Mouse (Mus musculus) hindbrain, embryonic 15.5 days (tissue): ENCODE results near the gene Snai1. TPM values are rescaled to one million over a fixed set of nuclear protein-coding genes. Genes with fewer than 3 reads are reported as not detected.

Source experiments
- ATAC-seq: fragments of 200-750 bp; cut with Nextera tagmentation; 2 replicates; pipeline ENCODE4 v1.8.0; 2017; ENCODE audit warnings: low read depth, moderate number of reproducible peaks, moderate TSS enrichment; ENCODE audit not compliant: low FRiP score
- H3K27ac ChIP-seq: fragments of 300-500 bp; sonication (generic); replicated peaks from 2 replicates; pipeline ENCODE4 v1.5.1; 2015; ENCODE audit warnings: mild to moderate bottlenecking, inconsistent platforms
- H3K27me3 ChIP-seq: fragments of 300-500 bp; sonication (generic); 2 replicates; pipeline ENCODE4 v1.6.1; 2015; ENCODE audit warnings: control low read depth, inconsistent platforms
- H3K36me3 ChIP-seq: fragments of 300-500 bp; sonication (generic); 2 replicates; pipeline ENCODE4 v1.6.1; 2015; ENCODE audit warnings: control low read depth, inconsistent platforms
- H3K4me1 ChIP-seq: fragments of 300-500 bp; sonication (generic); replicated peaks from 2 replicates; pipeline ENCODE4 v1.6.1; 2015; ENCODE audit warnings: control low read depth, inconsistent platforms
- H3K4me2 ChIP-seq: fragments of 300-500 bp; sonication (generic); 2 replicates; pipeline ENCODE4 v1.6.1; 2015; ENCODE audit warnings: moderate library complexity, mild to moderate bottlenecking, inconsistent platforms
- H3K4me3 ChIP-seq: fragments of 300-500 bp; sonication (generic); 2 replicates; pipeline ENCODE4 v1.5.1; 2015; ENCODE audit warnings: mild to moderate bottlenecking, inconsistent platforms
- H3K9ac ChIP-seq: fragments of 300-500 bp; sonication (generic); 2 replicates; pipeline ENCODE4 v1.6.1; 2015; ENCODE audit warnings: inconsistent platforms
- H3K9me3 ChIP-seq: fragments of 300-500 bp; sonication (generic); 2 replicates; pipeline ENCODE4 v1.6.1; 2016; ENCODE audit warnings: control low read depth, inconsistent platforms
- WGBS: fragments of 180-500 bp; shearing (Covaris S2); methylation state at CpG from one replicate; pipeline ENCODE4 v1.1.7; 2015; 5-methylcytosine and 5-hydroxymethylcytosine counted together
- polyA plus RNA-seq: library from polyadenylated mRNA; unstranded; fragments of >200 nt; fragmentation: Nextera tagmentation; extraction: Ambion mirVana; gene quantifications from 2 replicates; pipeline ENCODE4 v1.2.1, GENCODE M21; 2015

Snai1 gene
- polyA plus RNA-seq = 5.9 and 6.6 TPM in 2 replicates

DNA sequence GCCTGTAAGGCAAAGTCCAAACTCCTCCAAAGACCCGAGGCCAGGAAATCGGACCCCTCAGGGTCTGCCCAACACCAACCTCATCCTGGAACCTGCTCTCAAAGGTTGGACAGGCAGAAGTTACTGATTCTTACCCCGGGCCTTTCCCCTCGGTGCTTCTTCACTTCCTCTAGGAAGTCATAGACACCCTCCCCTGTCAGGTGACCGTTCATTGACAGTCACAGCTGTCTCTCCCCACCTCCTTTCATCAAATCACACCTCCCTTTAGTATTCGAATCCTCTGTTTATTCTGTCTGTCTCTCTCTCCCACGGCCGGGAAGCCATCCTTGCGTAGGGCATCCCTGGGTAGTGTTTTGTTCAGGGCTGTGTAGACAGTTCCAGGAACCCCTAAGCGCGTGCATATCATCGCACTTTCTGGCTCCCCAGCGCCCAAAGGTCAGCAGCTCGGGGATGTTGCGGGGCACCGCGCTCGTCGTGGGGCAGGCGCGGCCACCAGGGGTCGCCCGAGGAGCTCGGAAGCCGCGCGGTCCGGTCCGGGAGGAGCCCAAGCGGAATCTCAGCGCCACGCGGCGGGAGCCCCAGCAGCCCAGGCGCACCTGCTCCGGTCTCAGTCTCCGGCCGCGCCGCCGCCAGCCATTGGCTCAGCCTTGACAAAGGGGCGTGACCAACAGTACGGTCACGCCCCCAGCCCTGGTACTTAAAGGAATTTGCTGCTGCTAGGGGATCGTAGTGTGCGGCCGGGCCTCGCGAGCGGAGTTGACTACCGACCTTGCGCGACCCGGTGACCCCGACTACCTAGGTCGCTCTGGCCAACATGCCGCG is at the start of gene Snai1:
Snai1 (plus strand) TSS at position 720 of the 822 bp plus-strand sequence.
- H3K9ac ChIP-seq = 0 out of 2 replicates have a peak within 1 kb of the TSS, but pooled peaks have one; percentile 8
- no peaks in the 10 kb centered on the region for H3K9me3 ChIP-seq
- peaks cover 47% of the 10 kb centered on the region for H3K27me3 ChIP-seq
- H3K4me3 ChIP-seq = peak within 1 kb of the TSS; percentile 41
- peak within 1 kb of the TSS; percentile 77 for H3K4me2 ChIP-seq
- ATAC-seq = peak; percentile 93
- H3K36me3 ChIP-seq = no peaks in the 10 kb centered on the region
- H3K27ac ChIP-seq = no peak within 1 kb of the TSS
- H3K4me1 ChIP-seq = peaks cover 21% of the 10 kb centered on the region
- 1% methylated on average over 58 of the region's 58 CpGs for WGBS

DNA sequence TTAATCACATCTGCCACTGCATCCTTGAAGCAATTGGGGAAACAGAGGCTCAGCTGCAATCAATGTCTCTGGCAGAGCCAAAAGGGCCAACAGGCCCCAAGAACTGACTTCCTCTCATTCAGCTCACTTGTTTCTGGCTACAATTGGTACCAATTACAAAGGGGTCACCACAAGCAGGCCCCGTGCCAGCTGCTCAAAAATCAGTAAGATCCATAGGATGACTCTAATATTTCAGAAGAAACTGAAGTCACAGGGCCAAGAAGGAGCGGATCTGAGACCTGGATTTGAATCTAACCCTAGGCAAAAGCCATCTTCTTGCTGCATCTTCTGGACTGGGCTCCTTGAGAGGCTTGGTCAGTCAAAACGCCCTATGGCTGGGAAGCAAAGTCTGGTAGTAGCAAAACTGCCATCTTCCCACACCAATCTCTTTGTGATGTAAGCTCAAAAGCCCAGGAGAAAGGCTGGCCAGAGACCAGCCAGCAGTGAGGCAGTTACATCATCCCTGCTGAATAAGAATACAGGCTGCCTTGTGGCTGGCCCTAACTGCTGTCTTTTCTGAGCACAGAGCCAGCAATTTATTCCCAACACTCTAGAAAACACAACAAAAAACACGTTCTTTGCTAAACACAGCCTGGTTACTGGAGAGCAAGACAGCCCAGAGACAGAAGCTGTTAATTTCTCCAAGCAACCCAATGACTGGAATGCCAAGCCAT is 47.0 kb upstream of the Snai1 start:
- no peaks in the 10 kb centered on the region for H3K36me3 ChIP-seq
- H3K9me3 ChIP-seq = no peaks in the 10 kb centered on the region
- peak overlapping the region; percentile 95 for H3K4me2 ChIP-seq
- WGBS = 79% methylated on average over 4 of the region's 4 CpGs
- H3K27me3 ChIP-seq = no peaks in the 10 kb centered on the region
- H3K4me1 ChIP-seq = peaks cover 48% of the 10 kb centered on the region
- H3K4me3 ChIP-seq = peak overlapping the region; percentile 100
- H3K9ac ChIP-seq = peak overlapping the region; percentile 99
- peak overlapping the region; percentile 99 for H3K27ac ChIP-seq
- ATAC-seq = peak; percentile 9; the same call in 1 of the 2 replicates

- peak; percentile 17 for ATAC-seq
- 5% methylated on average over 45 of the region's 52 CpGs for WGBS
- H3K4me3 ChIP-seq = peak within 1 kb of the TSS; percentile 100
- peak within 1 kb of the TSS; percentile 99 for H3K9ac ChIP-seq
- peak within 1 kb of the TSS; percentile 95 for H3K4me2 ChIP-seq
- no peaks in the 10 kb centered on the region for H3K36me3 ChIP-seq
- no peaks in the 10 kb centered on the region for H3K27me3 ChIP-seq
- H3K9me3 ChIP-seq = no peaks in the 10 kb centered on the region
- peaks cover 38% of the 10 kb centered on the region for H3K4me1 ChIP-seq
- H3K27ac ChIP-seq = peak within 1 kb of the TSS; percentile 99
Measured at GRCm38 (mm10) chr2:167491757-167492708, 46.0 kb upstream of the Snai1 start, which contains the start of gene Rnf114. Rnf114 (plus strand) TSS chr2:167492645.

GRCm38 (mm10) chr2:167492713-167493636 is 45.0 kb upstream of the Snai1 start, which contains the start of gene Spata2:
Spata2 (minus strand) TSS chr2:167492887.
- H3K27me3 ChIP-seq = no peaks in the 10 kb centered on the region
- peaks cover 33% of the 10 kb centered on the region for H3K4me1 ChIP-seq
- H3K36me3 ChIP-seq = no peaks in the 10 kb centered on the region
- peak; percentile 90 for ATAC-seq
- WGBS = 2% methylated on average over 62 of the region's 63 CpGs
- H3K4me3 ChIP-seq = peak within 1 kb of the TSS; percentile 100
- H3K27ac ChIP-seq = peak within 1 kb of the TSS; percentile 99
- peak within 1 kb of the TSS; percentile 95 for H3K4me2 ChIP-seq
- peak within 1 kb of the TSS; percentile 99 for H3K9ac ChIP-seq
- H3K9me3 ChIP-seq = no peaks in the 10 kb centered on the region

DNA sequence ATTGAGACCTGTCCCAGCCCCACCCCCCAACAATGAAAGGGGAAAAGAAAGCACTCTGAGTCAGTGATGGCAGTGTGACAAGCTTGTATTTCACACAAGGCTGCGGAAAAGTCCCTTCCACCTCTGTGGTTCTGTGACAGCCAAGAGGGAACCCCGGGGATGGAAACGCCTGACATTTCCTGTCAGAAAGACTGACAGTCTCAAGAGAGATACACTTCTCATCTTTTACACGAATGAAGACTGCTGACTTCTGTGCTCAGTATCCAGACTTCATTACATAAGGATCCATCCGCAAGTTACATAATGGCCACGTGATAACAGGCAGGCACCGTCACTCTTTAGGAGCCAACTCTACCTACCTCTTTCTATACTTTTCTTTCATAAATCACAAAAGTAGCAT is 41.6 kb upstream of the Snai1 start:
- H3K4me2 ChIP-seq = no peak overlapping the region
- H3K27ac ChIP-seq = no peak overlapping the region
- no peak overlapping the region for H3K9ac ChIP-seq
- no peak overlapping the region for H3K4me3 ChIP-seq
- WGBS = 86% methylated on average over 7 of the region's 7 CpGs
- ATAC-seq = no peak
- H3K36me3 ChIP-seq = no peaks in the 10 kb centered on the region
- no peaks in the 10 kb centered on the region for H3K9me3 ChIP-seq
- H3K4me1 ChIP-seq = peaks cover 15% of the 10 kb centered on the region
- H3K27me3 ChIP-seq = no peaks in the 10 kb centered on the region

DNA sequence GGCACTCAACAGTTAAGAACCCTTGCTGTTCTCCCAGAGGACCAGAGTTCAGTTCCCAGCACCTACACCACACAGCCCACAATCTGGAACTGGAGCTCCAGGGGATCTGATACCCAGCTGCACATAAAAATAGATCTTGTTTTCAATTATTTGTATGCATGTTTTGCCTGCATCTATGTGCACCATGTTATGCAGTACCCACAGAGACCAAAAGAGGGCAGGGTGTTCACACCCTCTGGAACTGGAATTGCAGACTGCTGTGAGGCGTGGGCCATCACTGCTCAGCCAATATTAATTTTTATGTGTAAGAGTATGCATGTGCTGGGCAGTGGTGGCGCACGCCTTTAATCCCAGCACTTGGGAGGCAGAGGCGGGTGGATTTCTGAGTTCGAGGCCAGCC is 40.7 kb upstream of the Snai1 start:
- Histone ChIP-seq H3K4me1 (peaks cover 9% of the 10 kb centered on the region), H3K27ac (no peak overlapping the region), H3K27me3 (no peaks in the 10 kb centered on the region), H3K9ac (no peak overlapping the region), H3K4me3 (no peak overlapping the region), H3K9me3 (no peaks in the 10 kb centered on the region), H3K4me2 (no peak overlapping the region), H3K36me3 (no peaks in the 10 kb centered on the region)
- no peak for ATAC-seq
- 73% methylated on average over 5 of the region's 5 CpGs for WGBS

- H3K9me3 ChIP-seq = no peaks in the 10 kb centered on the region
- ATAC-seq = peak; percentile 67
- peak overlapping the region; percentile 90 for H3K4me2 ChIP-seq
- H3K36me3 ChIP-seq = peaks cover 4% of the 10 kb centered on the region; the same call in 1 of the 2 replicates
- peak overlapping the region; percentile 85 for H3K4me3 ChIP-seq
- whole genome bisulfite sequencing = 48% methylated on average over 13 of the region's 13 CpGs
- peaks cover 37% of the 10 kb centered on the region for H3K4me1 ChIP-seq
- H3K27me3 ChIP-seq = no peaks in the 10 kb centered on the region
- H3K27ac ChIP-seq = peak overlapping the region; percentile 89
- 0 out of 2 replicates have a peak overlapping the region, but pooled peaks have one; percentile 19 for H3K9ac ChIP-seq
Measured at GRCm38 (mm10) chr2:167502554-167503252, 35.3 kb upstream of the Snai1 start.

- ATAC-seq = peak; percentile 91
- Histone ChIP-seq H3K4me1 (peaks cover 37% of the 10 kb centered on the region), H3K9ac (peak overlapping the region; percentile 84), H3K27ac (peak overlapping the region; percentile 89), H3K4me3 (peak overlapping the region; percentile 85), H3K4me2 (peak overlapping the region; percentile 90), H3K27me3 (no peaks in the 10 kb centered on the region), H3K9me3 (no peaks in the 10 kb centered on the region), H3K36me3 (peaks cover 4% of the 10 kb centered on the region)
- WGBS = under 1% methylated on average over 76 of the region's 85 CpGs
Measured at GRCm38 (mm10) chr2:167503253-167503895, 34.6 kb upstream of the Snai1 start.

DNA sequence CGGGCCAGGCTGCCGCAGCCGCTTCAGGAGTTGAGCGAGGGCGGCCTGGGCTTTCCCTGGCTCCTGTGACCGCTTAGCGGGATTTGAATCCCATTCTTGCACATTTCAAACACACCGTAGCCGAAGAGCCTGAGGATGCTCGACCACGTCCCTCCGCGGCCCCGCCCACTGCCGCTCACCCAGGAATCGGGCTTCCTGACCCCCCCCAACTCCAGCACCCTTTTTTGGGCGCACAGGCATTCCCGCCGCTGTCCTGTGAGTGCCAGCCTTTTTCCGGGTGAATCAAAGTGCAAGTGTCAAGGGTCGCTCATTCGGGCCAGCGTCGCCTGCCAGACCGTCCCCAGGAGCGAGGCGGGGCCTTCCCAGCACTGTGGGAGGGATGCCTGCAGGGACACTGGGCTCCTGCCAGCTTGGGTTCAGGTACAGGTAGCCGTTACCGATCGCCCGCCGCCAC is 34.1 kb upstream of the Snai1 start:
- H3K27ac ChIP-seq = peak overlapping the region; percentile 89
- H3K4me3 ChIP-seq = peak overlapping the region; percentile 85
- peaks cover 37% of the 10 kb centered on the region for H3K4me1 ChIP-seq
- H3K9me3 ChIP-seq = no peaks in the 10 kb centered on the region
- H3K27me3 ChIP-seq = no peaks in the 10 kb centered on the region
- H3K36me3 ChIP-seq = peaks cover 8% of the 10 kb centered on the region
- H3K9ac ChIP-seq = peak overlapping the region; percentile 84
- under 1% methylated on average over 32 of the region's 32 CpGs for WGBS
- peak overlapping the region; percentile 90 for H3K4me2 ChIP-seq
- peak; percentile 6; the same call in 1 of the 2 replicates for ATAC-seq
